Mouse (Mus musculus) lung, adult 2 months (tissue): Measurements from ENCODE around the gene Prdx2.

Source experiments
- CTCF ChIP-seq: fragments of 200-500 bp; IDR thresholded peaks from 2 replicates; pipeline ENCODE4 v1.5.1; 2011; ENCODE audit warnings: mild to moderate bottlenecking, low read length, control low read depth; ENCODE audit not compliant: insufficient read depth
- POLR2A ChIP-seq: fragments of 200-500 bp; IDR thresholded peaks from 2 replicates; pipeline ENCODE4 v1.6.1; 2011; ENCODE audit warnings: low read depth, mild to moderate bottlenecking, control low read depth, low read length, borderline replicate concordance; ENCODE audit errors: extremely low read depth

GRCm38 (mm10) chr8:85011242-85011641 is 41.9 kb downstream of the Prdx2 start:
- TF ChIP-seq CTCF, result no peak
- TF ChIP-seq POLR2A, result no peak
